Mouse (Mus musculus): ENCODE data around the gene Slc23a3.

DNA sequence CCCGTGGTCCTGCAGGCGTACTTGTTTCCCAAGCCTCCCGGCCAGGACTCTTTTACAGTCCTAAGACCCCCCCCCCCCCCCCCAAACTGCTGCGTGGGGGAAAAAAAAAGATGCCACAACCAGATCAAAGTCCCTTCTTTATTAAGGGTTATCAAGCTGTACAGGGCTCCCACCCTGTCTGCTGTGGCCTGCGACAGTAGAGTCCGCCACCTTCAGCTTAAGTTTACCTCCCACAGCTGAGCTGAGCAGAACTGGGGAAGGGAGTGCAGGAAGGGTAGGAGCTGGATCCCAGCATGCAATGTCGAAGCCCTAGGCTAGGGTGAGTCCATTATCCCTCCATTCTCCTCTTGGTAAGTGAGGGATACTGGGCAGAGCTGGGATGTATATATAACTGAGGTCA lies 47.1 kb upstream of the Slc23a3 start:
- TF ChIP-seq CTCF (conservative IDR thresholded peaks at IDR 0.05; ENCODE audit: insufficient read depth, insufficient read length, low read depth, low read length) (no peak), POLR2A (IDR thresholded peaks at IDR 0.05; ENCODE audit: low read depth, low read length) (no peak)

All from kidney, adult 2 months (tissue).